Mouse (Mus musculus): Measurements from ENCODE around the gene Npb.

- TF ChIP-seq CTCF (IDR thresholded peaks at IDR 0.05 in 2 of 3, conservative IDR thresholded peaks at IDR 0.05 in 1 of 3; ENCODE audit: control insufficient read depth in 1 of 3, insufficient read depth in 1 of 3, low read depth in 2 of 3, low read length in 3 of 3, poor library complexity in 1 of 3, severe bottlenecking in 1 of 3) (no peak), MAX (IDR thresholded peaks at IDR 0.05; ENCODE audit: low read length) (no peak), MAFK (IDR thresholded peaks at IDR 0.05; ENCODE audit: borderline replicate concordance, low read depth, low read length) (no peak), UBTF (IDR thresholded peaks at IDR 0.05; ENCODE audit: borderline replicate concordance, insufficient read depth, low read depth, low read length) (no peak)
These were observed 33.2 kb upstream of the Npb start for GRCm38 (mm10) chr11:120575046-120575445.

All from MEL (cell line).